Mouse (Mus musculus) lung, adult 2 months (tissue): ENCODE results near the gene Scamp3. TPM values are rescaled to one million over a fixed set of nuclear protein-coding genes. Genes with fewer than 3 reads are reported as not detected.

ENCODE experiments used
- DNase-seq: peaks from one replicate; pipeline ENCODE4 v3.0.0; 2022
- H3K4me1 ChIP-seq: fragments of 200-500 bp; 2 replicates; pipeline ENCODE4 v1.6.1; 2011; ENCODE audit warnings: low read length; ENCODE audit not compliant: control insufficient read depth, insufficient read depth
- H3K4me3 ChIP-seq: fragments of 200-500 bp; replicated peaks from 2 replicates; pipeline ENCODE3; 2011; ENCODE audit warnings: low read depth, mild to moderate bottlenecking, control low read depth, low read length; ENCODE audit errors: extremely low read depth
- CTCF ChIP-seq: fragments of 200-500 bp; IDR thresholded peaks from 2 replicates; pipeline ENCODE4 v1.5.1; 2011; ENCODE audit warnings: mild to moderate bottlenecking, low read length, control low read depth; ENCODE audit not compliant: insufficient read depth
- POLR2A ChIP-seq: fragments of 200-500 bp; IDR thresholded peaks from 2 replicates; pipeline ENCODE4 v1.6.1; 2011; ENCODE audit warnings: low read depth, mild to moderate bottlenecking, control low read depth, low read length, borderline replicate concordance; ENCODE audit errors: extremely low read depth
- WGBS: fragments of 180-500 bp; shearing (Covaris S2); methylation state at CpG from one replicate; pipeline ENCODE4 v1.1.7; 2018; 5-methylcytosine and 5-hydroxymethylcytosine counted together
- polyA plus RNA-seq: library from polyadenylated mRNA; depleted of rRNA; stranded (reverse); fragments of >200 nt; gene quantifications from 2 replicates; pipeline ENCODE4 v1.2.3, GENCODE M21; 2012; rRNA removed

The Scamp3 gene
- polyA plus RNA-seq, 1 experiment, result 127 TPM

DNA sequence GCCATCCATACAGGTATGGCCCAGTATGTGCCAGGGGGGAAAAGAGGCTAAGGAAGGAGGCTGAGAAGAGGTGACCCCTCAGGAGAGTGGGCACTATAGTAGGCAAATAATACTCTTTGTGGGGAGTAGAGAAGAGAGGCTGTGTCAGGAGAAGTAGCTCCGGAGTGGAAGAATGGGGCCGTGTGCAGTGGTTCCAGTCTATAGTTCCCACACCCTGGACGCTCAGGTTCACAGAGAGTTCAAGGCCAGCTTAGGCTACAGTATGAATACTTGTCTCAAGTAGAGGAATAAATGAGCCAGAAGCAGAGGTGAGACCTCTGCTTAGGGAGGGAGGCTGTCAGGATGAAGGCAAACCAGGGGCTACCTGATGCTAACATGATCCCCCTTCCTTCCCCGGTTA is 52.0 kb downstream of the Scamp3 start:
- TF ChIP-seq POLR2A, result no peak
- Histone ChIP-seq H3K4me3 (peak overlapping the region; percentile 59), H3K4me1 (peaks cover 13% of the 10 kb centered on the region; the same call in 1 of the 2 replicates)
- no peak for DNase-seq
- 59% methylated on average over 4 of the region's 4 CpGs for WGBS

GRCm38 (mm10) chr3:89230561-89230960 is 53.3 kb downstream of the Scamp3 start:
- H3K4me3 ChIP-seq, result peak overlapping the region; percentile 43
- DNase-seq, result peak; percentile 18
- WGBS, result 64% methylated on average over 2 of the region's 2 CpGs
- peaks cover 13% of the 10 kb centered on the region; the same call in 1 of the 2 replicates for H3K4me1 ChIP-seq
- TF ChIP-seq CTCF, result no peak
- TF ChIP-seq POLR2A, result no peak

DNA sequence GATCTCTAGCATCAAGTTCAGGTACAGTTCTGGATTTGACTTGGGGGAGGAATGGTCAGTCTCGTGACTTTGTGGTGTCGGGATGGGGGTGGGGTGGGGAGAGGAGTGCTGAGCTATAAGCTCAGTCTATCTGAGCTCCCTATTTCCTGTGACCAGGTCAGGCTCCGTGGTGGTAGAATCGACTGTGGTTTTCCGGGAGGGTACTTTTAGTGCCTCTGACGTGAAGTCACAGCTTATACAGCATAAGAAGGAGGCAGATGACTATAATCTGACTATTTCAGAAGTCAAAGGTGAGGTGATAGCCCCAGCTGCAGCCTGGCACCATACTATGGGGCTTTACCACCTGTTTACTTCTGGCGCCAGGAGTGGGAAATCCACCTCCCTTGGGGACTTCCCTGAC is 54.1 kb downstream of the Scamp3 start:
- peak overlapping the region; percentile 26 for H3K4me3 ChIP-seq
- no peak for DNase-seq
- TF ChIP-seq POLR2A, result no peak
- 27% methylated on average over 7 of the region's 7 CpGs for WGBS
- peaks cover 13% of the 10 kb centered on the region; the same call in 1 of the 2 replicates for H3K4me1 ChIP-seq

- peak overlapping the region; percentile 26 for H3K4me3 ChIP-seq
- H3K4me1 ChIP-seq, result peaks cover 13% of the 10 kb centered on the region; the same call in 1 of the 2 replicates
- TF ChIP-seq POLR2A (no peak), CTCF (no peak)
- 56% methylated on average over 16 of the region's 16 CpGs for WGBS
- peak; percentile 28 for DNase-seq
Observed at GRCm38 (mm10) chr3:89231772-89232275, 54.6 kb downstream of the Scamp3 start.

Other genes starting within 250 kb of the Scamp3 start
- gene Ash1l, start 226.9 kb upstream of the Scamp3 start, polyA plus RNA-seq, result 7.4 and 11.7 TPM in 2 replicates
- gene Dap3, start 226.3 kb upstream of the Scamp3 start, polyA plus RNA-seq, result 23.5 and 28.9 TPM in 2 replicates
- gene Rusc1, start 84.2 kb upstream of the Scamp3 start, polyA plus RNA-seq, result 56.3 and 61.3 TPM in 2 replicates
- gene Gm43738, start 76.4 kb upstream of the Scamp3 start, polyA plus RNA-seq, result not detected in 2 replicates
- 81.2 and 128 TPM in 2 replicates for gene Fdps, start 75.5 kb upstream of the Scamp3 start, polyA plus RNA-seq
- gene Pklr, start 41.3 kb upstream of the Scamp3 start, polyA plus RNA-seq, result 0.94 and 1.1 TPM in 2 replicates
- 0.33 and 0.67 TPM in 2 replicates for gene Hcn3, start 17.3 kb upstream of the Scamp3 start, polyA plus RNA-seq
- gene Clk2, start 12.7 kb upstream of the Scamp3 start, polyA plus RNA-seq, result 55.4 and 67.8 TPM in 2 replicates
- 36.7 and 39.0 TPM in 2 replicates for gene Fam189b, start 5.7 kb downstream of the Scamp3 start, polyA plus RNA-seq
- gene Gba, start 25.5 kb downstream of the Scamp3 start, polyA plus RNA-seq, result 56.4 and 94.2 TPM in 2 replicates
- gene Thbs3, start 37.7 kb downstream of the Scamp3 start, polyA plus RNA-seq, result 134 and 139 TPM in 2 replicates
- gene Mtx1, start 49.6 kb downstream of the Scamp3 start, polyA plus RNA-seq, result 107 and 110 TPM in 2 replicates
- gene Muc1, start 51.6 kb downstream of the Scamp3 start, polyA plus RNA-seq, result 294 and 354 TPM in 2 replicates
- 189 and 252 TPM in 2 replicates for gene Krtcap2, start 68.5 kb downstream of the Scamp3 start, polyA plus RNA-seq
- 11.0 and 11.8 TPM in 2 replicates for gene Trim46, start 68.8 kb downstream of the Scamp3 start, polyA plus RNA-seq
- gene Dpm3, start 81.9 kb downstream of the Scamp3 start, polyA plus RNA-seq, result 411 and 476 TPM in 2 replicates
- 228 and 297 TPM in 2 replicates for gene Slc50a1, start 93.1 kb downstream of the Scamp3 start, polyA plus RNA-seq
- gene Efna1, start 103.7 kb downstream of the Scamp3 start, polyA plus RNA-seq, result 132 and 134 TPM in 2 replicates
- 4.1 and 20.3 TPM in 2 replicates for gene Efna3, start 145.5 kb downstream of the Scamp3 start, polyA plus RNA-seq
- 7.3 and 9.3 TPM in 2 replicates for gene Efna4, start 160.6 kb downstream of the Scamp3 start, polyA plus RNA-seq
- 190 and 225 TPM in 2 replicates for gene Adam15, start 172.5 kb downstream of the Scamp3 start, polyA plus RNA-seq
- gene Dcst2, start 184.5 kb downstream of the Scamp3 start, polyA plus RNA-seq, result 0.28 and 0.31 TPM in 2 replicates
- 0.06 TPM in 1 of 2 replicates, not detected in the other for gene Dcst1, start 187.8 kb downstream of the Scamp3 start, polyA plus RNA-seq
- 63.0 and 64.0 TPM in 2 replicates for gene Zbtb7b, start 217.3 kb downstream of the Scamp3 start, polyA plus RNA-seq
- 0.45 and 1.5 TPM in 2 replicates for gene Lenep, start 225.3 kb downstream of the Scamp3 start, polyA plus RNA-seq
- gene Flad1, start 234.4 kb downstream of the Scamp3 start, polyA plus RNA-seq, result 22.9 and 26.6 TPM in 2 replicates
- 6.7 and 11.7 TPM in 2 replicates for gene Cks1b, start 240.9 kb downstream of the Scamp3 start, polyA plus RNA-seq
- gene Shc1, start 241.0 kb downstream of the Scamp3 start, polyA plus RNA-seq, result 69.8 and 84.6 TPM in 2 replicates